Mouse (Mus musculus): ENCODE data around the gene Vcl.
A peak's percentile ranks its signal among the peaks of the same experiment; 100 is the strongest.

The Vcl gene

DNA sequence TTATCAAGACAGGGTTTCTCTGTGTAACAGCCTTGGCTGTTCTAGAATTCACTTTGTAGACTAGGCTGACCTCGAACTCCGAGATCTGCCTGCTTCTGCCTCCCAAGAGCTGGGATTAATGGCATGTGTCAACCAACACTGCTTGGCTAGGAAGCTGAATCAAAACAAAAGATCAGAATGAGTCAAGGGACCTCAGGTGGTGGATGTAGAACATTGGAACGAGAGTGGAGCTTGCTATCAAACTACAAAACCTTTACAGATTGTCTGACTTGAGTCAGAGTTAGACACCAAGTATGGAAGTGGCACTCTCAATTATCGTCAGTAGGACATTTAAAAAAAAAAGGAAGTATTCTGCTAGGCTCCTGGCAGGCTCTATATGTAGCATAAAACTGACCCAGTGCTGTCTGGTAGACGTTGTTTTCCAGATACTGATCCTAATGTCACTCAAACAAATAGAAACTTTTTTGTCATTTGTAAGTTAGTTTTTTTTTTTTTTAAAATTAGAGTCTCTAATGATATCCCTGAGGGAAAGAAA is 84.7 kb downstream of the Vcl start:
- DNase-seq (ENCODE audit: low read depth, low spot score): no peak

DNA sequence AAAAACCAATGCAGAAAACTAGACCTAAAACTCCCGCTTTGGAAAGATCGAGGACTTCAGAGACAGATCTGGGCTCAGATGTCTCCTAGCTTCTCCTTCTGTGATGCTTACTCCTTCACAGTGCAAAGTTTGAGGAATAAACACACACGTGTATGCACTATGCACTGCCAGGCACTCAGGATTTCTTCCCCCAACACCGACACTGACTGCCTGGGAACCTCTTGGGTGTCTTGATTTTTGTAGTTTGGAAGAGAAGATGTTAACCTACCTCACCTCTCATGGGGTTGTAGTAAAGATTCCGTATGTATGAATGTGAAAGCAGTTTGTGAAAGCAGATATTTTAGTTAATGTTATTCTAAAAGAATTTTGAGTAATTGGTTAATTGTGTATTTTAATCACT is 88.7 kb downstream of the Vcl start:
- DNase-seq (ENCODE audit: low read depth, low spot score): no peak

DNA sequence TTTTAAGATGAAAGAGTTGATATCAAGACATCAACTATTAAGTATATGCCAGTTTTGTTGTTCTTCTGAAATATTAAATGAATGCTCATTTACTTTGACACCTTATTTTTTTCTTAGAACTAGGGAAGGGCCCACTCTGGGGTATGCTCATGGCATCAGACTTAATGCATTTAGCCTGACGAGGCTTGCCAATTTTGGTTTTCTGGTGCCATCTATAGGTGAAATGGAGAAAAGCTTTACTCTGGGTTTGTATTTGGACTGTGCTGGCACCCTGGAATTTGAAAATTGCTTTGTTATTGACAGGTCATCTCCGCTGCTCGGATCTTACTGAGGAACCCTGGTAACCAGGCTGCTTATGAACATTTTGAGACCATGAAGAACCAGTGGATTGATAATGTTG is 89.8 kb downstream of the Vcl start:
- peak; percentile 39 for DNase-seq (ENCODE audit: low read depth, low spot score)

DNA sequence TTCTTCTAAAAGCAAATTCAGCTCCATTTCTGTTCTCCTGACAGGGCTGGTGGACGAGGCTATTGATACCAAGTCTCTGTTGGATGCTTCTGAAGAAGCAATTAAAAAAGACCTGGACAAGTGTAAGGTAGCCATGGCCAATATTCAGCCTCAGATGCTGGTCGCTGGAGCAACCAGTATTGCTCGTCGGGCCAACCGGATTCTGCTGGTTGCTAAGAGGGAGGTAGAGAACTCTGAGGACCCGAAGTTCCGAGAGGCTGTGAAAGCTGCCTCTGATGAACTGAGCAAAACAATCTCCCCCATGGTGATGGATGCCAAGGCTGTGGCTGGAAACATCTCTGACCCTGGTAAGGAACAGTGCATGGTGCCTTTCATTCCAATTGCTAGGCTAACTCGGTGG is 91.2 kb downstream of the Vcl start:
- DNase-seq (ENCODE audit: low read depth, low spot score): no peak

DNA sequence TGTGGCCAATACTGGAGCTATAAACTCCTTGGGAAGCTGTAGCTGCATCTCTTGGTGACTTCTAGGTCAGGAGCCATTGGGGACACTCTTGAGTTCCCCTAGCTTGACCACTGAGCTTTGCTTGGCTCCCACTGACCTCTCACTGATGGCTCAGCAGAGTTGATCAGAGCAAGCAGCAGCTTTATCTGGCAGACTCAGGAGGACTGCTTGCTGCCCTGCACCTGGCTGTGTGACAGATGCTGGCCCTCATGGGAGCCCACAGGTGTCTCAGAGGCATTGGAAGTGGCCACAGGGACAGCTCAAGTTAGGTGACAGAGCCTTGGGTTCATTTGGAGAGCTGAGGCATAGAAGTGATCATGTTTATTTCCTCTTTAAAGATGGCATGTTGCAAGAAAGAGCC is 98.3 kb downstream of the Vcl start:
- no peak for DNase-seq (ENCODE audit: low read depth, low spot score)

DNA sequence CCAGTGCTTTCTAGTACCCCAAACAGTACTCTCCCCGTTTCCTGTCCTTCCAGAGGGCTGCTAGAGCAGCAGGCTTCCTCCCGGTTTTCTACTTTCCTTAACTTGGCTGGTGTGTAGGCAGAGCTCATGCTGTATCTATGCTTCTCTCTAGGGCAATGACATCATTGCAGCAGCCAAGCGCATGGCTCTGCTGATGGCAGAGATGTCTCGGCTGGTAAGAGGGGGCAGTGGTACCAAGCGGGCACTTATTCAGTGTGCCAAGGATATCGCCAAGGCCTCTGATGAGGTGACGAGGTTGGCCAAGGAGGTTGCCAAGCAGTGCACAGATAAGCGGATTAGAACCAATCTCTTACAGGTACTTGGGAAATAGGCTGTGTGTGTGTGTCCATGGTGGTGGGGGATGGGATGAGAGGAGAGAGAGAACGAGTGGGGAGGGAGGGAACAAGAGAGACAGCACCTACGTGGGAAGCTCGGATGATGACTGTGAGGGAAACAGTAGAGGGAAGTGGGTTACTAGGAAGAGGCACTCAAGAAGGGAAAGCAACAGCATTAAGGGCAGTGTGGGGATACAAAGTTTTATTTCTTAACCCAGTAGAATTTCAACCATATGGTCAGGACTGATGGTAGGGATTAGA is 99.9 kb downstream of the Vcl start:
- DNase-seq (ENCODE audit: low read depth, low spot score): no peak

DNA sequence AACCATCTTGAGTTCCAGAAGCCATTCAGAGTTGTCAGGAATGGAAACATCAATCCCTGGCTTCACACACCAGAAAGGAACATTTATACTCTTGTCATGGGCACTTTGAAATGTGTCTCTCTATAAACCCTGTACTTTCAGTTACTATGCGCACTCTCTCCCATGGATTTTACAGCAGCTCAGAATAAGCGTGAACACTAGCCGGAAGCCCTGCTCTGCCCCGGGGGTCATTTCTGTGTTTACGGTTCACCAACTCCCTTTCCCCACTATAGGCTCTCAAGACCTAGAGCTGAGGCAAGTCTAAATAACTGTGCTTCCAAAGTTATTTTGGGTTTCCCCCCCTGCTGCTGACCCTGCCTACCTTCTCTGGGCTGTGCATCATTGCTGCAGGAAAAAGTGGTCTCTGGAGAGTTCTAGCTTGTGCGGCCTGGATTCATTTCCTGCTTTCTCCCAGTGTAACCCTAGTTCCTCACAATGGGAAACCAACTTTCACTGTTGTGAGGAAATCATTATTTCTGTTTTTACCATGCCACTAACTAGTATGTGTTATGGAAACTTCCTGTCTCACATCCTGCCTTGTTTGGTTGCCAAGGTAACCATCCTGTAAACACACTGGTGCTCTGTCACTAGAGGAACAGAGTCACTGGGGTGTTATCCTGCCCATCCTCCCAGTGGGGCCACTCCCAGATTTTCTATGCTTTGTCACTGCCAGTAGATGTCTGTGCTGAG is 102.7 kb downstream of the Vcl start:
- DNase-seq (ENCODE audit: low read depth, low spot score): no peak

DNA sequence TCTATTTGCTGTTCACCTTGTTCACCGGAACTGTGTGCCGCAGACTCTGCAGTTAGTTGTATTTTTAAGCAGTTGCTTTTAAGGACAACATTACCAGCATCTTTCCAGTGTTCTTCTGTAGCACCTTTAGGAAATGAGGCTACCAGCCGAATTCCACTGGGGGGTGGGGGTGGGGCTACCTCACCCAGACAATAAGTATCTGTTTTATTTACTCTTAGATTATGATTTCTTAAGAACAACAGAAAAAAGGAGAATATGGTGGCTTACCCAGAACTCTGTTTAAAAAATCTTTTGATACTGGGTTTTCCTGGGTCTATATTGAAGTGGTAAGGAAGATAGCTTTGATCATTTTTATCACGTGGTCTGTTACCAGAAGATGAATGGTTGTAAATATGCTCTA is 105.1 kb downstream of the Vcl start:
- DNase-seq (ENCODE audit: low read depth, low spot score): no peak

DNA sequence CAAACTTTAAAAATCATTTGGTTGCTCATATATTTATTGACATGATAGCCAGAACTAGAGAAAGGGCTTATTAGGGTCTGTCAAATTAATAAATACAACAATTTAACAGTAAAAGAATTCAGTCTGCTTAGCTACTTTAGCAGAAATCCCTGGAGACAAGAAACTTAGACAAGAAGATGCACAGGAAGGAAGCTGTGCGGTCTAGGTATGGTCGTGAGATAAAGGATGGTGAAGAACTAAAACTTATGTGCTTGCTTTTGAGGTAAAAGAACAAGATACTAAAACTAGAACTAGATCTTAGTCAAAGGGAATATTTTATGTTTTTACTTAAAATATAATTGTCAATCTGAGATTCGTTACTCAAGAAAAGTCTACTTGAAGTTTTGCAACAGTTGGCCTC is 105.6 kb downstream of the Vcl start:
- no peak for DNase-seq (ENCODE audit: low read depth, low spot score)

DNA sequence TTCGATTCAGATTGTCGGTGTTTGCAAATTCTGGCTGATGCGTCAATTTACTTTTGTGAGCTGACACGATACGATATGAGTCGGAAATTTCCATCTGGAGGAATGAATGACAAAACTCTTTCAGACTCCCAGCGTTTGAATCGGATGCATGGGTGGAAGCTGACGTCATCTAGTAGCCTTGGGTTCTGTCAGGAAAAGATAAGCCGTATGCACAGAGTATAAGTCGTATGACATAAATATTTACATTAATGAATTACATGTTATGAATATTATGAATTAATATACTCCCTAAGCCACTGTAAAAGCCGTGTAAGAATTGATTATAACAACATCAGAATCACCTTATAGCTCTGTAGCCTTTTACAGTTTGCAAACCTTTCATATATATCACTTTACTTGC is 109.9 kb downstream of the Vcl start:
- DNase-seq (ENCODE audit: low read depth, low spot score): no peak

DNA sequence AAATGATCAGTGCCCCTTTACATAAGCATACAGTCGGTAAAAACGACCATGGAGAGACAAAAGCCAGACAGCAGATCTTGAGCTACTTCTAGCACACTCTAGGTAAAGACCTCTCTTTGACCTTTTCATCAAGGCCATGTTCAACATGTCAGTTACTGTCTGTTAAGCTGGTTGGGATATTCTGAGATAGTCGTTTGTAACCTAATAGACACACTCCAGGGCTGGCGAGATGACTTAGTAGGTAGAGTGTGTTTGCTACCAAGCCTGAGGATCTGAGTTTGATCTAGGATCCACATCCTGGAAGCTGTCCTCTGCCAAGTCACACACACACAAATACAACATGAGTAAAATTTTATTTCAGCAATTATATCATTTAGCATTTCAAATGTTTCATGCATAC is 110.4 kb downstream of the Vcl start:
- no peak for DNase-seq (ENCODE audit: low read depth, low spot score)

DNA sequence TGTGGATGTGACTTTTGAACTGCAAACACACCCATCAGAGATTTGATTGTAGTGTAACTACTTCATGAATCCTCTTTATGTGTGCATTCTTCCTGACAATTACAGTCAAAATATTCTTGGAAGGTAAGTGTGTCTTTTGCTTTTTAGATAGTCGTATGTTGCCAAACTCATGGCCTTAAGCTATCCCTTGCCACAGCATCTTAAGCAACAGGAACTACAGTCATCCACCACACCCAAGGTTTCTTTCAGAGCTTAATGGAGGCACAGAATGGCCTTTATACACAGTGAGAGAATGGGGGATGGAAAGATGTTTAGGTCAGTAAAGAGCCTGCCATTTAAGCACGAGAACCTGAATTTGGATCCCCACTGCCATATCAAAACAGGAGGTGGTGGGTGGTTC is 118.6 kb downstream of the Vcl start:
- no peak for DNase-seq (ENCODE audit: low read depth, low spot score)

DNA sequence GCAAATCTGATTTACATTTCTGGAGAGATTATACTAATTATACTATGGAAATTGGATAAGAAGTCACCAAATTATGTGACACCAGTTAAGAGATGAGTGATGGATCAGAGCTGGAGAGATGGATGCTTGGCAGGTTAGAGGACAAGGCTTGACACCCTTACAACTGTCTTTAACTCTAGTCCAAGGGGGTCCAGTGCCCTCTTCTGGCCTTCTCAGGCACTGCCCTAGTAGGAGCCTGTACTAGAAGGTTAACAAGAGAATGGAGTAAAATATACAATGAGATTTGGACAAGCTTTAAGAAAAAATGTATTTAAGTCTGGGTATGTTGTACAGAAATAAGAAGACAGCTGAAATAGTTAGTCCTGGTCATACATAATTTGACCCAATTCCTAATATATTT is 119.7 kb downstream of the Vcl start:
- no peak for DNase-seq (ENCODE audit: low read depth, low spot score)

DNA sequence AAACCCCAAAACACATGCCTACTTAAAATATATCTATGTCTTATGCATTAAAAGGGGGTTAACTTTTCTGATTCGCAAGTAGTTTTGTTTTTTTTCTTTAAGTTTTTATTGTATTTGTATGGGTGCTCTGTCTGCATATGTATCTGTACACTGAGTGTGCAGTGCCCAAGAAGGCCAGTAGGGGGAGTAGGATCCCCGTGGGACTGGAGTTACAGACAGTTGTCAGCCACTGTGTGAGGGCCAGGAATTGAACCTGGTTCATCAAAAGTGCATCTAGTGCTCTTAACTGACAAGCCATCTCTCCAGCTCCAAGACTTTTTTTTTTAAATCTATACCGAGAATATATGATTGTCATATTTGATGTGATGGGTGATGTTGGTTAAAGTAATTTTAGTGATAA is 121.5 kb downstream of the Vcl start:
- DNase-seq (ENCODE audit: low read depth, low spot score): peak; percentile 23

DNA sequence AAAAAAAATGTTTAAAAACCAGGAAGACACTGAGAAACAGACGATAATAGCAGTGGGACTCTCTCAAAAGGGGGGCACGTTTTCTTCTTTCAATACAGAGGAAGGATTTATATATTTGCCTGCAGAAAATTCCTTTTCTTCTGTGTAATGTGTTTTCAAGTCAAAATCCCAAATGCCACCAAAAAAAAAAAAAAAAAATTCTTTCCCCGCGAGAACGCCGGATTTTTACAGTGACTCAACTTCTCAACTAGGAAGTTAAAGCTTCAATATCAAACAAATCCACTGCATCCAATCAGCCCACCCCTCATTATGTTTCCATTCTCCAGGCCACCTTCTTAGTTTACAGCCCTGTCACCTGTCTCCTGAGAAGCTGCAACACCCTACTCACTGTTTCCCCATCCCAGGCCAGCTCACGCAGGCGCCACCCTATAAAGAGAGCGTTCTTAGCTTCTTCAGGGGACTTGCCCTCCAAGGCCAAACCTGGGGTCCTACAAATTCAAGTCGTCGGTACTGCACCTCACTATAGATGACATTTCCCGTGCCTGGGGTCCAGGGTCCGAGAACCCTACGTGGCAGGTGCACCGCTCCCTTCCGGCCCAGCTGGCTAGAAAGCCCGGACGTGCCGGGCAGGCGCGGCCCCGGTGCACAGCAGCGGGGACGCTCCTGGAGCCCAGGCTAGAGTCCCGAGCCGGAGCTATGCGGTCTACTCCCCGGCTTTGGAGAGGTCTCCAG is 122.3 kb downstream of the Vcl start:
- DNase-seq (ENCODE audit: low read depth, low spot score): no peak

DNA sequence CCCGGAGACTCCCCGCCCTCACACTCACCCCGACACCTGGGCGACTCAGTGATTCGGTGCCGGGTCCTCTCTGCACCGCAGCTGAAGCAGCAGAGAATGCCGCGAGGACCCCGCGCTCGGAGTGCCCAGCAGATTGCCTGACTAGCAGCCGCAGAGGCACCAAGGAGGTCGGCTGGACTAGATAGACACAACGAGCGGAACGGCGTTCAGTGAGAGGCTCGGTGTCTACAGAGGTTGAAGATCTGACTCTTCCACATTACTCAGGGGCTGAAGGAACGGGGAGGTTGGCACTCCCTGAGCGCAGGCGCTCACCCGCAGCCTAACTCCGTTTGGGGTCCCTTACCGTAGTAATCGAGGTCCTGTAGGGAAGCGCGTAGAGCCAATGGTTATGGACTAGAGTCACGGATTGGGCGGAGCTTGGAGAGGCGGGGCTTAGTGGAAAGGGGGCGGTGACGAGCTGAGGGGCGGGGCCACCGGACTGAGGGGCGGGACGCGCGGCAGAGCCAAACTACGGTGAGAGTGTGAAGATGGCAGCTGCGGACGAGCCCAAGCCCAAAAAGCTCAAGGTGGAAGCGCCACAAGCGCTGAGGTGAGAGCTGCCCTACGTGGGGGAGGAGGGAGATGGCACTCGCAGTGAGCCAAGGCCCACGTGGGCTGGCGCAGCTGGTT is 123.0 kb downstream of the Vcl start, which contains the start of the genes Ap3m1 and Adk:
TSS of gene Ap3m1 (minus strand) at position 397 of the 669 bp plus-strand sequence.
TSS of gene Adk (plus strand) at position 463 of the 669 bp plus-strand sequence.
- DNase-seq (ENCODE audit: low read depth, low spot score): peak; percentile 89

DNA sequence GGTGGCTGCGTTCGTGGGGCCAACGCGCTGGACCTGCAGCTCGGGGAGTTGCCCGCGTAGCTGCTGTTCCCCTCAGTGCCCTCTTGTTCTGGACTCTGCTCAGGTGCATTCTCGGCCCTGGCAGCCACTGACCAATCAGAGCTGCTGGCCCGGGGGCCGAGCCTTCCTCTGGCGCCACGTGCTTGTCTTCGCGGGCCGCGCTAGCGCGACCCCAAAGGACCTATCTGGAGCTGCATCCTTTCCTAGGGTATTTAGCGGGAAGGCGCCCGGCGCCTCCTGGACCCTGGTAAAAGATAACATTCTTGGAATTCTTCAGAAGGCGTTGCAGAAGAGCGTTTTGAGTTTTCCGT is 123.6 kb downstream of the Vcl start:
- DNase-seq (ENCODE audit: low read depth, low spot score): no peak

DNA sequence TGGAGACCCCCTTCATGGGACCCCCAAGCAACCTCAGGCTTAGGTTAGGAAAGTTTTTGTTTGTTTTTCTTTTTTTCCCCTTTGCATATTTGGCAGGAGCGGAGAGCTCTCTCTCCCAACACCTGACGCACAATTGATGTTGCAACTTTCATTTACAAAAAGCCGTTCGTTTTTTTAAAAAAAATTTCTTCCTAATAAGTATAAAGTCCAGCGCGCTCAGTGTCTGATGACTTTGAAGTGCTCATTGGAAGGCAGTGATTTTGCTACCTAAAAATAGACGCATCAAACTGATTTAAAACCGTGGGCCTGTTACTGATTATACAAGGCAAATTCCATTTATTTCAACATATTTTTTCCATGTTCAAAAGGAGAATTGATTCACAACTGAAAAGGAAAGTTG is 124.0 kb downstream of the Vcl start:
- no peak for DNase-seq (ENCODE audit: low read depth, low spot score)

DNA sequence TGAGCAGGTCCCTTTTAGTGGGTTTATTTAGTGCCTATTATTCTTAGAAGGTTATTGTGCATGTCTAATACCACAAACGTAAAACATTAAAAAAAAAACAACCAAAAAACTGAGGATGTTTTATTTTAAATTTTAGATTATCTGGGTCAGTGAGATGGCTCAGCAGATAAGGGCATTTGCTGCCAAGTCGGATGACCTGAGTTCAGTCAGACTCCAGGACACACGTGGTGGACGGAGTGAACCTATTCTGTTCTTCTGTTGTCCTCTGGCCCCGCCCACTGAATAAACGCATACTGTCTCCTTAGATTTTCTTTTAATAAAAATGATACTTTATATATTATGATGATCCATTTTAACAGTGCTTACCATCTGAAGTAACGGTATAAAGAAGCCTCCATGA is 124.4 kb downstream of the Vcl start:
- DNase-seq (ENCODE audit: low read depth, low spot score): no peak

DNA sequence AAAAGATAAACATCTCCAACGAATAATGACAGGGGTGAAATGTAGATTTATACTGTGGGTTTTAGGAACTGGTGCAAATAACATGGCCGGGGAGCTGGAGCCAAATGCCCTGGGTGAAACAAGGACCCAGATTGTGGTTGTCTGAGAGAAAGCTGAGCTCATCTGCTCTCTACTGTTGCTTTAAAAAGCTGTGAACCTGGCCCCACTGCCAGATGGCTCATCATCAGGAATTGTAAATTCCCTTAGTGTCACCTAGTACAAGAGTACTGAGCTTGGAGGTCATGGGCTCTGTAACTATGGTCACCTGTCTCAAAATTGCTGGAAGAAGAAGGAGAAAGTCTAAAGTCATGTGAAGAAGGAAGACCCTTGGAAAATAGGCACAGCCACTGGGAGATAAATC is 129.8 kb downstream of the Vcl start:
- DNase-seq (ENCODE audit: low read depth, low spot score): no peak

DNA sequence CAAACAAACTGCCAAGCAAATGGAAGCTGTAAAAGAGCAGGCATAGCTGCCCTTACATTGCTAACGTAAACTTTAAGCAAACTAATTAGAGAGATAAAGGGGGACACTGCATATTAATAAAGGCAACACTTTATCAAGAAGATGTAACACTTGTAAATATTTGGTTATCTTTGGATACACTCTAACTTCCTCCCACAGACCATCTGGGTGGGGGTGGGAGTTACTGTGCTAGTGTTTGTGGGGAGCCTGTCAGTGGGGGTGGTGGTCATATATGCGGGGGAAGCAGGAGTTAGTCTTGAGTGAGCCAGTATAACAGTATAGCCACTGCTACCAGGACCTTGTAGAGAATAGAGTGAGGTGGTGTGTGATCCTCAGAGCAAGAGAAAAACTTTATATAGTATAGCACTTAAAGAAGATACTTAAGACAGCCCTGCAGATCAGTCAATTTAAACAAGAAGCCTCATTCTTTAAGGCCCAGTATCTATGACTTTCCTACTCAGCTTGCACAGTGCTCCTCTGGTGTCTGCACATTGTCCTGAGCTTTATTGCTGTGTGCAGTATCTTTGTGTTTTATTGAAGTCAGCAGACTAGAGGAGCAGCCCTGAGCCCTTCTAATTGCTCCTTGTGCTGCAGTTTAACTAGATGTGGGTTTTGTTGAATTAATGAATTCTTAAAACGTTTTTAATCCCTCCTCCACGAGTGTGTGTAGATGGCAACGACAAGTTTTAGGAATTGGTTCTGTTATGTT is 133.7 kb downstream of the Vcl start:
- no peak for DNase-seq (ENCODE audit: low read depth, low spot score)

Measured in retina, postnatal 7 days (tissue).